Mouse (Mus musculus): ENCODE measurements around the gene Cers5.
"Not testable (repeated sequence)": the region's sequence is repeated elsewhere in the genome, so short reads cannot be mapped to it uniquely, and the experiment has no call there.

The Cers5 gene

GRCm38 (mm10) chr15:99772881-99772924, at the start of gene Cers5:
Gene Cers5, minus strand, starts transcription at chr15:99772885.
- DNase-seq (ENCODE audit: low spot score) = not testable (repeated sequence)

GRCm38 (mm10) chr15:99819621-99820279, 47.1 kb upstream of the Cers5 start:
- no peak for DNase-seq (ENCODE audit: low spot score)

- no peak for DNase-seq (ENCODE audit: low spot score)
Observed at GRCm38 (mm10) chr15:99819109-99819440, 46.4 kb upstream of the Cers5 start.

GRCm38 (mm10) chr15:99818321-99819108, 45.8 kb upstream of the Cers5 start:
- no peak for DNase-seq (ENCODE audit: low spot score)

- no peak for DNase-seq (ENCODE audit: low spot score)
Observed at GRCm38 (mm10) chr15:99817343-99818235, 44.9 kb upstream of the Cers5 start.

GRCm38 (mm10) chr15:99815999-99816398, 43.3 kb upstream of the Cers5 start:
- DNase-seq (ENCODE audit: low spot score) = no peak

GRCm38 (mm10) chr15:99814554-99815260, 42.0 kb upstream of the Cers5 start:
- no peak for DNase-seq (ENCODE audit: low spot score)

- DNase-seq (ENCODE audit: low spot score) = no peak
Observed at GRCm38 (mm10) chr15:99813639-99814038, 41.0 kb upstream of the Cers5 start.

- no peak for DNase-seq (ENCODE audit: low spot score)
Observed at GRCm38 (mm10) chr15:99812097-99812496, 39.4 kb upstream of the Cers5 start.

- DNase-seq (ENCODE audit: low spot score) = no peak
Observed at GRCm38 (mm10) chr15:99807776-99808735, 35.4 kb upstream of the Cers5 start.

- no peak for DNase-seq (ENCODE audit: low spot score)
Observed at GRCm38 (mm10) chr15:99806171-99806570, 33.5 kb upstream of the Cers5 start.

GRCm38 (mm10) chr15:99805673-99806072, 33.0 kb upstream of the Cers5 start:
- DNase-seq (ENCODE audit: low spot score) = no peak

GRCm38 (mm10) chr15:99803186-99803644, 30.5 kb upstream of the Cers5 start:
- DNase-seq (ENCODE audit: low spot score) = peak; percentile 54

GRCm38 (mm10) chr15:99801885-99802572, 29.3 kb upstream of the Cers5 start:
- DNase-seq (ENCODE audit: low spot score) = no peak

GRCm38 (mm10) chr15:99799706-99800105, 27.0 kb upstream of the Cers5 start:
- no peak for DNase-seq (ENCODE audit: low spot score)

GRCm38 (mm10) chr15:99797898-99798297, 25.2 kb upstream of the Cers5 start:
- DNase-seq (ENCODE audit: low spot score) = no peak

- no peak for DNase-seq (ENCODE audit: low spot score)
Observed at GRCm38 (mm10) chr15:99796735-99797134, 24.1 kb upstream of the Cers5 start.

GRCm38 (mm10) chr15:99796066-99796465, 23.4 kb upstream of the Cers5 start:
- no peak for DNase-seq (ENCODE audit: low spot score)

GRCm38 (mm10) chr15:99792221-99792815, 19.6 kb upstream of the Cers5 start:
- no peak for DNase-seq (ENCODE audit: low spot score)

- no peak for DNase-seq (ENCODE audit: low spot score)
Observed at GRCm38 (mm10) chr15:99791003-99791402, 18.3 kb upstream of the Cers5 start.
